Mouse (Mus musculus): ENCODE results near the gene Misp. TPM values are rescaled to one million over a fixed set of nuclear protein-coding genes. Genes with fewer than 3 reads are reported as not detected.

Gene Misp
- total RNA-seq, 2 experiments from 2014 or later: 0.20 to 4.2 TPM

- no peak for DNase-seq (ENCODE audit: low spot score in 2 of 2)
Observed at GRCm38 (mm10) chr10:79819606-79820005, 1.2 kb upstream of the Misp start.

DNA sequence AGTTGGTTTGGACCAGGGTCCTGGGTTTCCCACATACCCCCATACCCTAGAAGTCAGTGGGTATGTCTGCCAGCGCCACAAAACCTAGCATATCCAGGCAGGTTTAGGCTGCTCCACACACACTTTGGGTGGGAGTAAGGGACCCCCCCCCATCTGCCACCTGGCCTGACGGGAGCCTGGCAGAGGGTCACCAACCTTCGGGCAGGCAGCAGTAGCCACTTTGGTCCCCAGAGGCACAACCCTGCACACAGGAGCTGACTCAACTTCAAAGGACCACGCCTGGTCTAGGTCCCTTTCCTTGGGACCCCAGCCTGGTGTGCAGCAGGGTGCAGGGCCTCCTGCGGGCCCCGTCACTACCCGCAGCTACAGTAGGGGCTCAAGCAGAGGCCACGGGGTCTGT lies 512 bp upstream of the Misp start:
- no peak for DNase-seq (ENCODE audit: low spot score in 2 of 2)

DNA sequence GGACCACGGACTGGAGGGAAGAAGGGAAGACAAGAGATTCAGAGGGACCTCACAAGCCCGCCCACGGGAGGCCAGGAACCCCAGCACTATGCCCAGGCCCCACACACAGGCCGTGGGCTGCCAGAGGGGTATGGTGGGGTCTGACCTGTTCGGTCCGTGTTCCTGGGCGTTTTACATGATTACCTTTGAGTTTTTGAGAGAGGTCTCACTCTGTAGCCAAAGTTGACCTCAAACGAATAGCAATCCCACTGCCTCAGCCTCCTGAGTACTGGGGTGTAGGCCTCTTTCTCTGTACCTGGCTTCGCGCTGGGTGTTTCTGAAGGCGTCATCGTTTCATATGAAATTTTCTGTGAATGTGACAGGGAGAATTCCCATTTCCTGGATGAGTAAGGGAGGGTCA lies 942 bp downstream of the Misp start:
- DNase-seq (ENCODE audit: low spot score in 2 of 2): no peak

DNA sequence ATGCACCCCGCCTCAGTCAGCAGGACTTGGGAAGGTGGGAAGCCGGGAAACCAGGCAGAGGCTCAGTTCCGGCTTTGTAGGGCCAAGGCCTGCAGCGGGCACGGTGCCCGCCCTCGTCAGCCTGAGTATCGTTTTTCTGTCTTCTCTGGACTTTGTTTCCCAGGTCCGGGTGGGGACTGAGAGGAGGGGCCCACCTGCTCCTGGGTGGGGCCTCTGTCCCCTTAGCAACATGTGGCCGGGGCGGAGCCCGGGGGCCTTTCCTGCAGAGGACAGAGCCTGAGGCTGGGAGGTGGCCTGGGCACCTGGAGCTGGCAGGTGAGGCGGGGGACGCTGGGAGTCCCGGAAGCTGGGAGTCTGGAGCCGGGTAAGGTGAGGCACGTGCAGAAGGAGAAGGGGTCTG lies 1.6 kb downstream of the Misp start:
- DNase-seq (ENCODE audit: low spot score in 2 of 2): no peak

GRCm38 (mm10) chr10:79823011-79823410 lies 2.2 kb downstream of the Misp start:
- no peak for DNase-seq (ENCODE audit: low spot score in 2 of 2)

GRCm38 (mm10) chr10:79824413-79824812 lies 3.6 kb downstream of the Misp start:
- DNase-seq (ENCODE audit: low spot score in 2 of 2): no peak

- no peak for DNase-seq (ENCODE audit: low spot score in 2 of 2)
Observed at GRCm38 (mm10) chr10:79831583-79831982, 10.8 kb downstream of the Misp start.

DNA sequence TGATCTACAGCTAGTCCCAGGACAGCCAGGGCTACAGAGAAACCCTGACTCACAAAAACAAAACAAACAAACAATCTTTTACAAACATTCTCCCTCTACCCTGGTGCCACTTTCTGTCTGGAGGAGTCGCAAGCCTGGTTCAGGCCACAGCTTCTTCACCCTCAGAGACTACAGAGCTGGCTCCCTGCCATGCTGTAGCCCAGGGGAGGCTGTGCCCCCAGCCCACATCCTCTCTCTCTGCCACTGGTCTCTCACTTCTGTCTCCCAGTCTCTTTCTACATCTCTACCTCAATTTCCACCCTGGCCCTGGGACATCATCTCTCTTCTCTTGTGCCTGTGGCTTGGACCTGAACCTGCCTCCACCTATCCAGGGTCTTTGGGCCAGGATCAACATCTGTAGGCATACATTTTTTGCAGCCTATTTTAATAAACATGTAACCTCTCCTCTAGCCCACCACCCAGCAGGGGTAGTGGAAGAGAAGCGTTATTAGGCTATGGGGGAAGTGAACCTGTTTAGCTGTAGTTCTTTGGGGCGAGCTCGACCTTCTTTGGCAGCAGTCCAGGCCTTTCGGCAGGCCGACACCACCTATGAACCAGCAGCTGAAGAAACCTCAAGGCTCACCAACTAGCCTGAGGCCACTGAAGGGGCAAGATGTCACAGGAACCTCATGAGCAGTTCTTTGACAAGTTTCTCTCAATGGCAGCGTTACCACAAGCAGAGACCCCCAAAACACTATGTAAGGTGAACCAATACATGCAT lies 11.4 kb downstream of the Misp start:
- DNase-seq (ENCODE audit: low spot score in 2 of 2): no peak

- no peak for DNase-seq (ENCODE audit: low spot score in 2 of 2)
Observed at GRCm38 (mm10) chr10:79832786-79833181, 12.0 kb downstream of the Misp start.

DNA sequence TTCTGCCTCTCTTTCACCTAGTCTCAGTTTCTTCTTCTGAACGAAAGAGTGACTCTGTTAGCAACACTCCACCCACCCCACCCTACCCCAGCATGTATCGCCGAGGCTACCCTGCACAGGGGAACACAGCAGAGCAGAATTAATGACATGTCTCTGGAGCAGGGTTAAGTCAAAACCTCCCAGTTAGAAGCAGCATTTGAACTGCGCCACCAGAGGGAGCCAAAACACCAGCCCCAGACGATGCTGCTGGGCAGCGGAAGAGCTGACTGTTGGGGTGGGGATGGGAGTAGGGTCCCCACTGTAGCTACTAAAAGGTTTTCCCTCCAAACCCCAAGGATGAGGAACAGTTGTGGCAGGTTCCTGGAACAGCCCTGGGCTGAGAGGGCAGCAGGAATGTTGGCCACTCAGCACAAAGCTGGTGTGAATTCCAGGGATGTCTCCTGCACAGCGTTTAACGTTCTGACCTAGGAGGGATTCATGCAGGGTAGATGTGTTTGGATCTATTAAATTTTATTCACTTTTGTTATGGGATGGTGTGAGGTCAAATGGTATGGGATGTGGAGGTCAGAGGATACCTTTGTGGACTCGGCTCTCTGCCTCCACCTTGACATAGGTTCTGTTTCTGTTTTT lies 14.1 kb downstream of the Misp start:
- peak in 1 of 2 experiments; percentile 60 for DNase-seq (ENCODE audit: low spot score in 2 of 2)

DNA sequence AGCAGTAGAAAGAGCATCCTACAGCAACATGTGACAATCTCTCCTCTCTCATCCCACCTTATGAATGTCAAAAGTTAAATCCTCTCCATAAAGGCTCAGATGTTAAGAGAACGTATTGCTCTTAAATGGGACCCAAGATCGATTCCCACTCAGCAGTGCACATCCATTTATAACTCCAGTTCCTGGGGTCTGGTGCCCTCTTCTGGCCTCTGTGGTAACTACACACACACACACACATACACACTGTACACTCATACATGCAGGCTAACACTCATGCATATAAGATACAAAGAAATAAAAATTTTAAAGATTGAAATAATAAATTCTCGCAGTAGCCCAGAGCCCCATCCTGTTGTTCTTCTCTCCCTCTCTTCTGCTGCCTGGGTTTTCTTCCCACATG lies 16.1 kb downstream of the Misp start:
- no peak for DNase-seq (ENCODE audit: low spot score in 2 of 2)

GRCm38 (mm10) chr10:79838151-79838550 lies 17.4 kb downstream of the Misp start:
- no peak for DNase-seq (ENCODE audit: low spot score in 2 of 2)

- no peak for DNase-seq (ENCODE audit: low spot score in 2 of 2)
Observed at GRCm38 (mm10) chr10:79840091-79840490, 19.3 kb downstream of the Misp start.

DNA sequence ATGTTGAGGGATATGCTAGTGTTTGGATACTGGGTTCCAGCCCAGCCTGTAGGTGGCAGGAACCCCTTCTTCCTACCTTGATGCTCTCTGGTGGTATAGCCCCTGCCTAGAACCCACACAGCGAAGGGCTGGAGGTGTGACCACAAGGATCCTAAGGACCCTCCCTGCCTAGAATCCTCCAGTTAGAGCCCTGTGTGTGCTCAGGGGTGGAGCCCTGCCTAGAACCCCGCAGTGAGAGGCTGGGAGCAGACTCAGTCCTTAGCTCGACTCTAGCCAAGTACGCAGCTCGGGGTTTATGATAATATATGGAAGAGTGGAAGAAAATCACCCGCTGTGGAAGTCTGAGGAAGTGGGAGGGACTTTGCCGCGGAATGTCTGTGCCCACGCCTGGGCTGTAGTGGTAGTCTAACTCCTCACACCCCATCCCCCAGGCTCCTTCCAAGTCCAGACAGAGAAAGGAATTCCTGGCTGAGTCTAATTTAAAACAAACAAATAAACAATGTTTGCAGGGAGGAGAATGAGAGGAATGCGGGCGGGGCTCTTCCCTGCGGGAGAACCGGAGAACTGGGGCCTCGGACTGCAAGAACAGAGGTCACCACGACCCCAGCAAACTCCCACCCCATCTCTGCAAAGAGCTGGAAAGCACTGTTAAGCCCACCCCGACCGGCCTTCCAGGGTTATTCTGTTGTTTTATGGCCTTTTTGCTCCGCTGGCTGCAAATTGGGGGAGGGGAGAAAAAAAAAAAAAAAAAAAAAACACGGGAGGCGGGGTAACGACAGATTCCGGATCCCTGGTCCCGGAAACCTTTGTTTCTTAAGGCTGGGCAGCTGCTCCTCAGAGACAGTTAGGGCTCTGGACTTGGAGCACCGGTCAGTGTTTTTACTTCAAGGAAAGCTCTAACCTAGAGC lies 20.1 kb downstream of the Misp start:
- DNase-seq (ENCODE audit: low spot score in 2 of 2): no peak

GRCm38 (mm10) chr10:79842322-79842721 lies 21.5 kb downstream of the Misp start:
- no peak for DNase-seq (ENCODE audit: low spot score in 2 of 2)

- no peak for DNase-seq (ENCODE audit: low spot score in 2 of 2)
Observed at GRCm38 (mm10) chr10:79843476-79843875, 22.7 kb downstream of the Misp start.

GRCm38 (mm10) chr10:79846553-79846952 lies 25.8 kb downstream of the Misp start:
- DNase-seq (ENCODE audit: low spot score in 2 of 2): no peak

DNA sequence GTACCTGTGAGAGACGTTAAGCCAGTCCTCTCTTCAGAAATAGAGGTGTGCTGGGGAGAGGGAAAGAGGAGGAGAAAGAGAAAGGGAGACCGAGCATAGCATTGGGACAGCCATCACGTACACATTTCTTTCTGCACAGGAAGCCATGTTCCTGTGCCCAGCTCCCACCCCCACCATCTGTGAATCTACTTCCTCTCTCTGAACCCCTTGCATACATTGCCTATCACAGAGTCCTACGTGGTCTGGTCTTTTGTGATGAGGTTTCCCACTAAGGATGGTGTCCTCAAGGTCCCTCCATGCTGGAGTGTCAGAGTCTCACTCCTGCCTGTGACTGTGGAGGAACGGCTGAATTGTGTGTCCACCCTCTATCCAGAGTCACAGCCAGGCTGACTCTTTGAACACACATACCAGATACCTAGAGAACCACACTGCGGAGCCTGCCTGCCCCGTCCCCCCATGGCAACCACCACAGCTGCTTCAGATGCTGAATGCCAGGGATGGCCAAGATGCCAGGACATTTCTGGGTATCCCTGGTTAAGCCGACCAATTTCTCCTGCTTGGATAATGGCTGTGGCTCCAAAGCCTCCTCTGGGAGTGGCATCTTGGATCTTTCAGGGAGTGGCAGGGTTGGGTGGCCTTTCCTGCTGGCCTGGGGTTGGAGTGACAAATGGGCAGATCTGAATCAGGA lies 29.3 kb downstream of the Misp start:
- no peak for DNase-seq (ENCODE audit: low spot score in 2 of 2)

DNA sequence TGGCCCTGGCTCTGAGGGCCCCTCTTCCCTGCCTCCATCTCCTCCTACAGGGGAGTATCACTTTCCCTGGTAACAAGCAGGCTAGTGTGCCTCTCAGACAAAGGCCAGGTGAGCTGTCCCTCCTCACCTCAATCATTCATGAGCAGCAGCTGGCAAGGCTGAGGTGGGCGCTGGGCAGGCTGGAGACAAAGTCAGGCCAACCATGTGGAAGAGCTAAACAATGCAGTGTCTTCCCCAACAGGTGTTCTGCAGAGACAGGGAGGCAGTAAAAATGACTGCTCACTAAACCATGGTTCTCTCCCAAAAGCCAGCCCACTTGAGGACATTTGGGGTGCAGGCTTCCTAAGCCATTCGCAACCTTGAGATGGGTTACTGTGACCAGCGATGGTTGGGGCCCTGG lies 30.9 kb downstream of the Misp start:
- DNase-seq (ENCODE audit: low spot score in 2 of 2): no peak

- DNase-seq (ENCODE audit: low spot score in 2 of 2): no peak
Observed at GRCm38 (mm10) chr10:79852107-79852789, 31.5 kb downstream of the Misp start.

DNA sequence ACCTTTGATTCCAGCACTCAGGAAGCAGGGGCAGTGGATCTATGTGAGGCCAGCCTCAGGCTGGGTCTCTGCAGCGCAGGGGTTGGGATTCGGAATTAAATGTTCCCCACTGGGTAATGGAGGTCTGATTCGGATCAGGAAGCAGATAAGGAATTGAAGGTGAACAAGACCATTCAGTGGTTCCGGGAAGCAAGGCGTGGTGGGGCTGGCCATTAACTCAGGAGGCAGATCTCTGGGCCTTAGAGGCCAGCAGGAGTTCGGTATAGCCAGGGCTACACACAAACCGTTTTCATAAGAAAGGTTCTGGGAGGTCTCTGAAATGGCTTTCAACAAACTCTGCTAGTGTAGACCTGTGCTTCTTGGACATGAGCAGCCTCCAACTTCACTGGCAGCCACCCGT lies 32.0 kb downstream of the Misp start:
- no peak for DNase-seq (ENCODE audit: low spot score in 2 of 2)
